Mouse (Mus musculus): ENCODE measurements around the gene Trak1. TPM values are rescaled to one million over a fixed set of nuclear protein-coding genes. Genes with fewer than 3 reads are reported as not detected.

The Trak1 gene
- 4.9 and 5.1 TPM in 2 replicates for polyA plus RNA-seq (2015; fragmentation: Nextera tagmentation; extraction: Ambion mirVana)

DNA sequence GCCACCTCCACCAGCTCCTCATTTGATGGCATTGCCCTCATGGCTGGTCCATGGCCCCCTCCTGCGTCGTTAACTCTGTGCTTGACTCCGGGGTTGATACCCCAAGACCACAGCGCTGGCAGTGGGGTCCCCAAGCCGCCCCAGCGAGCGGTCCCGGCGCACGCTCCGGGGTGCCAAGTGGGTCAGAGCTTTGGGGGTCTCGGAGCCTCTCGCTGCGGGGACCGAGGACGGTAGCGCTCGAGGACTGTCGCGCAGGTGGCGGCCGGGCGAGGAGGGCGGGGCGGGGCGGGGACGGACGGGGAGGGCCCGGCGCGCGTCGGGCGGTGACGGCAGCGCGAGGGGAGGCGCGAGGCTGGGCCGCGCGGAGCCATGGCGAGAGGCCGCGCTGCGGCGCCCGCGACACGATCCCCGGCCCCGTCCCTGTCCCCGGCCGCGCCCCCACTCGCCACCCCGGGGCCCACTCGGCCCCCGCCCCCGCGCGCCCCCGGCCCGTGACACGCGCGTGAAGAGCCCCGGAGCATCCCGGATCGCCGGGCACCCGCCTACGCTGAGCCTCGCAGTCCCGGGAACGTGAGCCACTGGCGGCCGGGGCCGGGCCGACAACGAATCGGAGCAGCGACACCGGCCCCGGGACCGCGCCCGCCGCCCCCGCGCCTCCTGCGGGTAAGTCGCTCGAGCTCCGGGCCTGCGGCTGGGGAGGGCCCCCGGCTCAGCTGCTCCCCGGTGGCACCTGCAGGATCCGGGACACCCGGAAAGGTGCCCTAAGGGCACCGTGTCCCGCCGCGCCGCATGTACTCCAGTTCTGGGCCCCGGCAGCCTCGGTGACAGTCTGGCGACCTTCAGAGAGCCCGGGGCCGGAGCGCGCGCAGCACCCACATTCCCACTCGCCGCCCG lies at the start of gene Trak1:
Gene Trak1, plus strand, starts transcription at position 332 of the 894 bp plus-strand sequence.
- peak within 1 kb of the TSS; percentile 86 for H3K27ac ChIP-seq (ENCODE audit: low read depth)
- H3K4me2 ChIP-seq (ENCODE audit: low read depth, low read length), result peak within 1 kb of the TSS; percentile 93
- ATAC-seq, result peak; percentile 92
- H3K27me3 ChIP-seq (ENCODE audit: insufficient read depth, low read length), result peaks cover 9% of the 10 kb centered on the region; the same call in 1 of the 2 replicates
- no peaks in the 10 kb centered on the region for H3K36me3 ChIP-seq (replicated peaks; ENCODE audit: insufficient read depth, low read length)
- H3K9me3 ChIP-seq (ENCODE audit: low read length), result no peaks in the 10 kb centered on the region
- 0% methylated on average over 39 of the region's 116 CpGs for WGBS (ENCODE audit: insufficient replicate concordance)
- peak; percentile 82 for DNase-seq
- H3K9ac ChIP-seq (replicated peaks), result peak within 1 kb of the TSS; percentile 91
- peaks cover 41% of the 10 kb centered on the region for H3K4me1 ChIP-seq (ENCODE audit: insufficient read depth)
- peak within 1 kb of the TSS; percentile 82 for H3K4me3 ChIP-seq (ENCODE audit: low read depth, low read length)
- TF ChIP-seq CTCF (IDR thresholded peaks at IDR 0.05; ENCODE audit: low read depth), result no peak
- no peak for TF ChIP-seq EP300 (IDR thresholded peaks at IDR 0.05; ENCODE audit: low read depth)

- WGBS (ENCODE audit: insufficient replicate concordance), result 47% methylated on average over 12 of the region's 12 CpGs
- Histone ChIP-seq H3K36me3 (replicated peaks; ENCODE audit: insufficient read depth, low read length) (no peaks in the 10 kb centered on the region), H3K4me2 (ENCODE audit: low read depth, low read length) (no peak overlapping the region), H3K27me3 (ENCODE audit: insufficient read depth, low read length) (no peaks in the 10 kb centered on the region), H3K9me3 (ENCODE audit: low read length) (no peaks in the 10 kb centered on the region), H3K27ac (ENCODE audit: low read depth) (no peak overlapping the region), H3K4me3 (ENCODE audit: low read depth, low read length) (no peak overlapping the region), H3K9ac (replicated peaks) (no peak overlapping the region), H3K4me1 (ENCODE audit: insufficient read depth) (no peaks in the 10 kb centered on the region)
- DNase-seq (peak; percentile 89), ATAC-seq (no peak)
- TF ChIP-seq CTCF (IDR thresholded peaks at IDR 0.05; ENCODE audit: low read depth) (peak; percentile 80), EP300 (IDR thresholded peaks at IDR 0.05; ENCODE audit: low read depth) (no peak)
Observed at GRCm38 (mm10) chr9:121247956-121248775, 49.1 kb upstream of the Trak1 start.

GRCm38 (mm10) chr9:121249805-121250204 lies 47.5 kb upstream of the Trak1 start:
- H3K27me3 ChIP-seq (ENCODE audit: insufficient read depth, low read length), result no peaks in the 10 kb centered on the region
- no peaks in the 10 kb centered on the region for H3K36me3 ChIP-seq (replicated peaks; ENCODE audit: insufficient read depth, low read length)
- H3K4me1 ChIP-seq (ENCODE audit: insufficient read depth), result no peaks in the 10 kb centered on the region
- no peak overlapping the region for H3K9ac ChIP-seq (replicated peaks)
- no peak overlapping the region for H3K4me3 ChIP-seq (ENCODE audit: low read depth, low read length)
- H3K4me2 ChIP-seq (ENCODE audit: low read depth, low read length), result no peak overlapping the region
- no peak for TF ChIP-seq CTCF (IDR thresholded peaks at IDR 0.05; ENCODE audit: low read depth)
- H3K9me3 ChIP-seq (ENCODE audit: low read length), result no peaks in the 10 kb centered on the region
- 20% methylated on average over 14 of the region's 14 CpGs for WGBS (ENCODE audit: insufficient replicate concordance)
- ATAC-seq, result no peak
- H3K27ac ChIP-seq (ENCODE audit: low read depth), result no peak overlapping the region
- DNase-seq, result no peak

GRCm38 (mm10) chr9:121250854-121251253 lies 46.4 kb upstream of the Trak1 start:
- Histone ChIP-seq H3K27ac (ENCODE audit: low read depth) (no peak overlapping the region), H3K4me2 (ENCODE audit: low read depth, low read length) (no peak overlapping the region), H3K4me1 (ENCODE audit: insufficient read depth) (no peaks in the 10 kb centered on the region), H3K36me3 (replicated peaks; ENCODE audit: insufficient read depth, low read length) (no peaks in the 10 kb centered on the region), H3K9ac (replicated peaks) (no peak overlapping the region), H3K9me3 (ENCODE audit: low read length) (no peaks in the 10 kb centered on the region), H3K27me3 (ENCODE audit: insufficient read depth, low read length) (no peaks in the 10 kb centered on the region), H3K4me3 (ENCODE audit: low read depth, low read length) (no peak overlapping the region)
- WGBS (ENCODE audit: insufficient replicate concordance), result 86% methylated on average over 11 of the region's 11 CpGs
- DNase-seq (no peak), ATAC-seq (no peak)
- TF ChIP-seq EP300 (IDR thresholded peaks at IDR 0.05; ENCODE audit: low read depth), result no peak
- TF ChIP-seq CTCF (IDR thresholded peaks at IDR 0.05; ENCODE audit: low read depth), result no peak

DNA sequence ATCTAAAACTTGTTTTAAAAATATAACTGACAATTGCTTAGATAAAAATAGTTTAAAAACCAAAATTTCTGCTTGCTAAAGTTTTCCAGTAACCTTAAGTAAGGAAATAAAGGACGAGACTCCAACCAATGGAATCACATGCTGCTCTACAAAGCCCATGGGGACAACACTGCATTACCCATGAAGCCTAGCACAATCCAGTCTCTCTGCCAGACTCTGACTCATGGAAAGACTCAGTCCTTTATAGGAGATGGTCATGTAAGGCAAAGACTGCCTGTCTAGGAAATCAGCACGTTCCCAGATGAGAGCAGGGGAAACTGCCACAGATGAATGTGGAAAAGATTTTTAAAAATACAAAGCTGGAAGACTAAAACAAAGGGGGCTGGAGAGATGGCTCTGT lies 43.3 kb upstream of the Trak1 start:
- no peak overlapping the region for H3K9ac ChIP-seq (replicated peaks)
- H3K27ac ChIP-seq (ENCODE audit: low read depth), result no peak overlapping the region
- H3K36me3 ChIP-seq (replicated peaks; ENCODE audit: insufficient read depth, low read length), result no peaks in the 10 kb centered on the region
- H3K4me1 ChIP-seq (ENCODE audit: insufficient read depth), result no peaks in the 10 kb centered on the region
- TF ChIP-seq EP300 (IDR thresholded peaks at IDR 0.05; ENCODE audit: low read depth) (no peak), CTCF (IDR thresholded peaks at IDR 0.05; ENCODE audit: low read depth) (no peak)
- no peaks in the 10 kb centered on the region for H3K9me3 ChIP-seq (ENCODE audit: low read length)
- H3K4me3 ChIP-seq (ENCODE audit: low read depth, low read length), result no peak overlapping the region
- ATAC-seq (no peak), DNase-seq (no peak)
- H3K4me2 ChIP-seq (ENCODE audit: low read depth, low read length), result no peak overlapping the region
- H3K27me3 ChIP-seq (ENCODE audit: insufficient read depth, low read length), result no peaks in the 10 kb centered on the region
- WGBS (ENCODE audit: insufficient replicate concordance), result 80% methylated on average over 2 of the region's 2 CpGs

DNA sequence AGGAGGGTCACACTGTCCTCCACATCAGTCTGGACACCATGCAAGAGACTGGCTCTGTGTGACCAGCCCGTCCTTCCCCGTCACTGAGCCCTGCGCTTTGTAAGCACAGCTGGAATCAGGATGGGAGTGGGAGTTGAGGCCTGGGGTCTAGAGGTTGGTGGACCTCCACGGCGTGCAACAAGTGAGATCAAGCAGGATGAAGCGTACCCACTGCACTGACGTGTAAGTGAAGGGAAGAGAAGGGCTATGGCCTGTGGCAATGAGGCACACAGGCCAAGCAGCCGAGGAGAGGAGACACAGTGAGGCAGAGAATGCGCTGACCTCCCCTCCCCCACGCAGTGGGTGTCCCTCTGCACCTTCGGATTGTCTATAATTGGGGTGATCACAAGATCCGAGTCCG lies 42.5 kb upstream of the Trak1 start:
- ATAC-seq (no peak), DNase-seq (no peak)
- H3K36me3 ChIP-seq (replicated peaks; ENCODE audit: insufficient read depth, low read length), result no peaks in the 10 kb centered on the region
- no peak overlapping the region for H3K4me3 ChIP-seq (ENCODE audit: low read depth, low read length)
- H3K27me3 ChIP-seq (ENCODE audit: insufficient read depth, low read length), result no peaks in the 10 kb centered on the region
- H3K4me2 ChIP-seq (ENCODE audit: low read depth, low read length), result no peak overlapping the region
- H3K27ac ChIP-seq (ENCODE audit: low read depth), result no peak overlapping the region
- H3K9ac ChIP-seq (replicated peaks), result no peak overlapping the region
- 84% methylated on average over 13 of the region's 13 CpGs for WGBS (ENCODE audit: insufficient replicate concordance)
- H3K9me3 ChIP-seq (ENCODE audit: low read length), result no peaks in the 10 kb centered on the region
- H3K4me1 ChIP-seq (ENCODE audit: insufficient read depth), result no peaks in the 10 kb centered on the region
- TF ChIP-seq CTCF (IDR thresholded peaks at IDR 0.05; ENCODE audit: low read depth) (no peak), EP300 (IDR thresholded peaks at IDR 0.05; ENCODE audit: low read depth) (no peak)

All from liver, postnatal 0 days (tissue).